Mouse (Mus musculus) c-Kit-positive CD71-negative TER-119-negative erythroid progenitor cells, embryonic 14.5 days (primary cell): ENCODE data around the gene Ccdc63.

Experiments
- DNase-seq: peaks from one replicate; pipeline ENCODE4 v3.0.0-alpha.2; 2013; ENCODE audit warnings: low read depth

The Ccdc63 gene

DNA sequence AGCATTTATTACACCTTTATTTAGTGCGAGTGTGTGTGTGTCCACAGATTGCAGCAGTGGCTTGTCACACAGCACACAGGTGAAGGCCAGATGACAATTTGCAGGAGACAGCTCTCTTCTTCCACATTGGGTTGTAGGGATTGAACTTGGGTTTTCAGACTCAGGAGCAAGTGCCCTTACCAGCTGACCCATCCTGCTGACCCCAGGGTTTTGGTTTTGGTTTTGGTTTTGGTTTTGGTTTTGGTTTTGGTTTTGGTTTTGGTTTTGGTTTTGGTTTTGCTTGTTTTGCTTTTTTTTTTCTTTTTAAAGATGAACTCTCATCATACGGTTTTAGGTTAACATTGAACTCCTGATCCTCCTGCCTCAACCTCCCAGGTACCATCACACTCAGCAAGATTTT, 57.3 kb downstream of the Ccdc63 start:
- DNase-seq, result no peak

DNA sequence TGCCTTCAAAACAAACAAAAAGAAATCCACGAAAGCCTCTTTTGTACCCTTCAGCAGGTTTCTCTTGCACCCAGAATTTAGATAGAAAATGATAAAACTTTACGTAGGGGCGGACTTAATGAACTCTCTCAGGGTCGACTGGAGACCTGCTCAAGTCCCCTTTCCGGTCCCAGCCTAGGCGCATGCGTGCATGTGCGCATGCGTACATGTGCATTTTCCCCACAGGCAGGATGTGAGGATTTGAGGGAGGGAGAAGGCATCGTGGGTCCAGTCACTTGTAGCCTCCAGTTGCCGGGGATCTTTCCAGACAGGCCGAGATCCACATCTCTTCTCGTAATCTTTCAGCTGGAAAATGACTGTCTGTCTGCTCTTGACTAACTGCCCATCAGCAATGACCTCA, 59.2 kb downstream of the Ccdc63 start:
- DNase-seq, result no peak

DNA sequence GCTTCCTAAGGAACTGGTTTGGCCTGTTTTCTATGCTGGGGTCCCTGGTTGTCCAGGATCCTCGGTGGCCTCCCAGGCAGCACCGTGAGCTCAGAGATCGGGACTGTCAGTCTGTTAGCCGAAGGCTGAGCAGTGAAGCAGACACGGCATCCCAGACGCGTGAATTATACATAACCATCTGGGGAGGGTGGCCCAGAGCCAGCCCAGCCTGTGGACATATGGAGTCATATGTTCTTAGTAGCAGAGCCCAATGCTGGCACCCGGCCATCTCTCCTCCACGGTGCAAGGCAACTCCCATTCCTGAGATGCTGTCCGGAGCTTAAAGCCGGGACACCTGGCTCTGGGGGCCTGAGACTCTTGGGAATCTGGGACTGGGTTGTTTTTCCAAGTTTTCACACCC, 59.7 kb downstream of the Ccdc63 start:
- DNase-seq, result no peak

DNA sequence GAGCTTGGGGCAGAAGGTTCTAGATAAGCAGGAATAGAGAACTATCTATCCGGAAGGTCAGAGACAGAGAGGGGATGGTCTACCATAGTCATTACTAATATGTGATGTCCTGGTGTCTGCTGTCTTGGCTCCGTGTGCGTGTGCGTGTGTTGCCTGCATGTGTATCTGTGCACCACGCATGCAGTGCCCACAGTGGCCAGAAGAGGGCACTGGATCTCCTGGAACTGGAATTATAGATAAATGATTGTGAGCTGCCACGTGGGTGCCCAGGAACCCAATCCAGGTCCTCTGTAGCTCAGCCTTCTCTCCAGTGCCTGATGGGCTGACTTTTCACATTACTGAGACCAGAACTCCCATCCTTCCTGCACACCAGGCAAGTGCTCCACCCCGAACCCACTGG, 60.8 kb downstream of the Ccdc63 start:
- no peak for DNase-seq

DNA sequence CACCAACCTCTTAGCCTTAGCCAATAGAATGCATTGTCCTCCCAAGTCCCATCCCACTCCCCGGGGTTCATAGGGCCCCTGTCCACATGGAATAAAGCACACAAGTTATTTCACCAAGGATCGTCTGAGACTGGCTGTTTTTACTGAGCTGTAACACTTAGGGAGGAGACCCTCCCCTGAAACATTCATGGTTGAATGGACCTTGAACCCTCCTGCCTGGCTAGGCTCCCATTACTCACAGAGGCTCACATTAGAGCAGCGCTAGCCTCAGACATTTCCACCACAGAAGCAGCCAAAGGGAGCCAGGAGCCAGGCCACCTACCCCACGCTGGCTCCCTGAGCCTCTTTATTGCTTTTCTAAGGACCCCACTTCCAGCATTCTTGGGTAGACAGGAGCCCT, 63.4 kb downstream of the Ccdc63 start:
- DNase-seq, result no peak

DNA sequence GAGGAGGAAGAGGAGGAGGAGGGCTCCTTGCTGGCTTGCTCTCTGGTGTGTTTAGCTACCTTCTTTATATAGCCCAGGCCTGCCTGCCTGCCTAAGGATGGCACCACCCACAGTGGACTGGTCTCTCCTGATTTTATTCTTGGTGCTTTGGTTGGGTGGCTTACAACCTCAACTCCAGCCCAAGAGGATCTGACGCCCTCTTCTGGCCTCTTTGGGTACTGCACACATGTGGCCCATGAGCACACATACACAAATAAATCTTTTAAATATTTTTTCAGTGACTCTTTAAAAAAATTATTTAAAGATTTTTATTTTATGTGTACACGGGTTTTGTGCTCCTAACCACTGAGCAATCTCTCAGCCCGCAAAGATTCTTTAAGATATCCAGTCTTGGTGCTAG, 64.9 kb downstream of the Ccdc63 start:
- DNase-seq, result no peak

DNA sequence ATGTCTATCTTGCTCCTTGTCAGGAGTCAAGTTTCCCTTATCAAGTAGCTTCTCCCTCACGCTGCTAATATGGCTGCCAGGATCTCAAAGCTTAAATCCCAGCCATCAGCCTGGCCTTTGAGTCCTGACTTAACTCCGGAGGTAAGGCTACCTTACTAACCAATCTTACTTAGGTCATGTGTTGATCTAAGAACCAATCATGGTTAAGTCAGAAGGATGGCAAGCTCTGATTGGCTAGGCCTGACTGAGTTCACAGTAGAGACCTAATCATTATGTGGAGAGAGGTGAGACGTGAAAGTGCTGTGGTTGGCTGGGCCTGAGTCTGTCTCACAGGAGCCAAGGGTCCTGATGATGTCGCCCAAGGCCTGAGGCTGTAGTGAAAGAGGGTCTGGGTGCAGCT, 68.6 kb downstream of the Ccdc63 start:
- no peak for DNase-seq

DNA sequence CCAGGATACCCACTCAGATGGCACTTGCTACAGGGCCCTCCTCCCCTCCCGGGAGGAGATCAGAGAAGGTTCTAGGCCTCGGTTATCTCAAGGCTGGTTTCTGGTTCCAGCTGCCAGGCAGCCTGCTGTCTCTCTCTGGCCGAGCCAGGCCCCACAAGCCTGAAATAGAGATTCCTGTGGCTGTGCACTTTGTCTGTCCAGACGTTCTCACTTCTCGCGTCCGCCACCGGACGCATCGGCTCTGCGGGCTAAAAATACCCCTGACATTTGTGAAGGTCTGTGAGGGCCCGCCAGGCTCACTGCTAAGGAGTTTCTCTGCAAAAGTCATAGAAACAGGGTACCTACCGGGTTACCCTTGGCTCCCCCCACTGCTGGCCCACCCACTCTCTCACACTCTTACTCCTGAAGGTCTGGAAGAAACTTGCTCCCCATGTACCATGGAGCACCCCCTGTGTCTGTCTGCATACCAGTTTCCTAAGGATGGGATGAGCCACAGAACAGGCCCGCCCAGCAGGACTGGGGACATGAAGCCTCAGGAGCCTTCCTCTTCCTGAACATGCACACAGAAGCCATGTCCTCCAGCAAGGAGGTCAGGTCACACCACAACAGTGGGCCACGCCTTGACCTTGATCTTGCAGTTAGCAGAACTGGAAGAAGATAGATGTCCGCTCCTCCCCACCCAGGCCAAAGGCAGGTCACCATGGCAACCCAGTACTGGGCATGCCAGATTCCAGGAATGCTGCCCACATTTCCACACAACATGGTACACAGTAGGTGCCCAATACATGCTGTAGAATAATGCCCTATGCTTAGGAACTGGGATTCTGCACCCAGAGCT, 69.4 kb downstream of the Ccdc63 start:
- DNase-seq, result no peak

DNA sequence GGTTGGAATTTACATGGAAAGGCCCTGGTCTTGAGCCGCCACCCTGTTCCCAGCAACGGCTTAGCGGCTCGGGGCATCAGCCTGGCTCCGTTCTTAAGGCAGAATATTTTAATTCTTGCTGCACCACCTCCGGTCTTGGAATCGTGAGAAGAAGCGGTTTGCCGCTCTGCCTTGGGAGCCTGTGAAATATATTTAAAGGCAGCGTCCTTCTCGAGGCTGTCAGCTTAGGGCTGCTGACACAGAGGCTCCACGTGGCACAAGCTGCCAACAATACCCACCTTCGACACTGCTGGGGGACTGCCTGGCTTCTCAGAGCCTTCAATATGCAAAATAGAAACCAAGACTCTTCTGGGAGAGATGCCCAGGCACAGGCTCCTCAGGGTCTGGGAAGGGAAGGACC, 72.1 kb downstream of the Ccdc63 start:
- DNase-seq, result no peak

DNA sequence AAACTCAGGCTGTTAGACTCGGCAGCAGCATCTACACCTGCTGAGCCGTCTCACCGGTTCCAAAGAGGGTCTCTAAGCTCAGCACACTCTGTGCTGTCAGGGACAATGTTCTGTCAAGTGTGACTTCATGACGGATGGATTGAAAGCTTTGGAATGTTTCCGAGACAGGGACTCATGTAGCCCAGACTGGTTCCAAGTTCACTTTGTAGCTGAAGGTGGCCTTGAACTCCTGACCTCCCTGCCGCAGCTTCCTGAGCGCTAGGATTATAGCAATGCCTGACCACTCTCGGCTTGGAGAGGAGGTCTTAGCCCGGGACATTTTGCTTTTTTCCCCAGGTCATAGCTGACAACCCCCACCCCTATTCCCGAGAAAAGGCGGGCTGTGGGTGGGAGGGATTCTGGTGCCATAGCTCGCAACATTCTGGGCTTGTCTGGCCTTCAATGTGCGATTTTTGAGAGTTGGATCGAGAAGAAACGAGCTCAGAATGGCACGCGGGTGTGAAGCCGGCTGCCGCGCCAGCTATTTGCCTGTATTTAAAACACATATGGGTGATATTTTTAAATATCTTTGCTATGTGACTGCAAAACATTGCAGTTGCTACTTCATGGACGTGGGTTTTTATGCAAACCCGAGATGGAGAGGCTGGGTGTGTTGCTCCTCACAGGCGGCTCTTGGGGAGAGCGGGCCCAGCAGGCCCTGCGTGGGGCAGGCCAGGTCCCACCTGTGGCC, 77.3 kb downstream of the Ccdc63 start:
- DNase-seq, result no peak

DNA sequence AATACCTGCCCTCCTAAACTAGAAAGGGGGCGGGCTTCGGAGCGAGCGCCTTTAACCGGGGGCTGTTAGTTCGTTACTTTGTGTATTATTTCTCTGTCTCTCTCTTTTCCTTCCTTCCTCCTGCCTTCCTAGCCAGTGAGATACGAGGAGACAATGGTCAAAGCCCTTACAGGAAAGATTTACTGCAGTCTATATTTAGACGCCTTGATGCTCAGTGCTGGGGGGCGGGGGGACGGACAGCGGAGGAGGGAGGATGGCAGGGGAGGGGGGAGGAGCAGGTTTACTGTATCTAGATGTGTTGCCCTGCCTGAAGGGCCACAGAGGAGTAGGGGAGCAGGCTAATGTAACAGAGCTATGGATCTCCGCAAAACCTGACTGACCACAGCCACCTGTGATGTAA, 78.1 kb downstream of the Ccdc63 start:
- DNase-seq, result no peak

DNA sequence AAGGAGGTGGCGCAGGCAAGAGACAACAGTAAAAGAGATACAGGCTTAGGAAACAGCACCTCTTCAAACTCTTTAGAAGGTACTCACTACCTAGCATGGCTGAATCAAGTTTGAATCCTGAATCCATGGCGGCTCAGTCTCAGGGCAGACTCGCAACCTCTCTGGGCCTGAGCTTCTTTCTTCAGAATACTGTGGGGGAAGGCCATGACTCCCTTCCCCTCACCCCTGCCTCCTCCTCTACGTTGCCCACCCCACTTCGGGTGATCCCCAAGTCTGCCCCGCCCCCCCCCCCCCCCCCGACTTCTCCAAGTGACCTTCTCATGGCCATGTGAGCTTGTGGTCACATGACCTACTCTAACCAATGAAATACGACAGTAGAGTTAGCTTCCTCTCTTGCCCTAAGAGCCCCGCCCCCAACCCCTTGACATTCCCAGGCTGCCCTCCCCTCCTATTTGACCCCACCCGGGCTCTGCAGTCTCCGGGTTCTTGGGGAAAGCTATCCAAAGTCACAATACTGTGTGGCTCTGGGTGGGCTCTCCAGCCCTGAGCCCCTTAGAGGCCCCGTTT, 79.8 kb downstream of the Ccdc63 start:
- DNase-seq, result no peak

DNA sequence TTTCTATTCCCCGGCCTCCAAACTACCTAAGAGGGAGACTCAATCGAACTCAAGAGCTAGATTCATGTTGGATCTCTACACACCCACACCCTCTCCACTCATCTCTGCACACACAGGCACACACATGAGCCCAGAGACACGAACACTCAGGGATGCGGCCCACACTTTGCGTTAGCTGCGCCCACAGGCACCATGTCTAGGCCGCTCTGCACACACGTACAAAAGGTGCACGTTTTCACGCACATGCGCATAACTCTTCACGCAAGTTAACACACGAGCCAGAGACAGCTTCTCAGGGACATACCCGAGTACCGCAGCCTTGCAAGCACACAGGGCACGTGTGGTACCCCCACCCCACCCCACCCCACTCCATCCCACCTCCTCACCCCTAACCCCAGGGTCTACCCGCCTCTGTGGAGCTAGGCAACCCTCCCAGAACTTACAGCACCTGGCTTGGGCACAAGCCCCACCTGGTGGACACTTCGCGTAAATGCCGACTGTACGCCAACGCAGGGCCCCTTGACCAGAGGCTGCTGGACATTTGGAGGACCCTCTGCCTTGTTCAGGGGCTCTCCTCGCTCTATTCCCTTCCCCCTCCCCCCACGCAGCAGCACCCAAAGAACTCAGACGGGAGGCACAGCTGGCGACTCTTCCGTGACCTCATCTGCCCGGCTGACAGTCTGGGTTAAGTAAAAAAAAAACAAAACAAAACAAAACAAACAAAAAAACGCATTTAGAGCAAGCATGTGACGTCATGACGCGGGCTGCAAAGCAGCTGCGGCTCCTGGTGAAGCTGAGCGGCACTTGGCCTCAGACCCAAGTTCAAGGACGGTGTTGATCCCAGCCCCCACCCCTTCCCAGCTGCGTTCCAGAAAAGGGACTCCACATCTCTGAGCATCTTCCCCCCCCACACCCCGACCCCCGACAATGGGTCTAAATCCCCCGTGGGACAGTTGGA, 81.3 kb downstream of the Ccdc63 start:
- DNase-seq, result no peak
